Mouse (Mus musculus) gastrocnemius, postnatal 10 days (tissue): ENCODE data around the gene Gnl2. TPM values are rescaled to one million over a fixed set of nuclear protein-coding genes. Genes with fewer than 3 reads are reported as not detected.

ENCODE experiments used
- DNase-seq: peaks from one replicate; pipeline ENCODE4 v3.0.0; 2021; ENCODE audit warnings: mixed read lengths
- total RNA-seq, 2 experiments: library from RNA; stranded (reverse); gene quantifications; 2 replicates each; pipeline ENCODE4 v1.2.3; 2021

Gnl2 gene
- total RNA-seq, 2 experiments from 2014 or later, result 38.2 to 42.6 TPM

- DNase-seq, result no peak
Observed at GRCm38 (mm10) chr4:125002978-125003377, 13.4 kb upstream of the Gnl2 start.

DNA sequence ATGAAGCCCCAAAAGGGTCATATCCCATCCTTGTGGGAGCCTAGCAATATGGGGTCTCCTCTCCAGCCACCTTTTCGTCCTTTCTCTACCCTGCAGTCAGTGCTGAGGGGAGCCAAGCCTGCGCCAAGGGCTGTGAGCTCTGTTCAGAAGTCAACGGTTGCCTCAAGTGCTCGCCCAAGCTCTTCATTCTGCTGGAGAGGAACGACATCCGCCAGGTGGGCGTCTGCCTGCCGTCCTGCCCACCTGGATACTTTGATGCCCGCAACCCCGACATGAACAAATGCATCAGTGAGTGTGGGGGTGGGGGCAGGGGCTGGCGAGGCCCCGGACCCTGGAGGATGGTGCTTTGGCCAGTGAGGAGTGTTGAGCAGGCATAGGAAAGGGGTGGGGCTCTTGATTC lies 11.5 kb upstream of the Gnl2 start:
- no peak for DNase-seq

DNA sequence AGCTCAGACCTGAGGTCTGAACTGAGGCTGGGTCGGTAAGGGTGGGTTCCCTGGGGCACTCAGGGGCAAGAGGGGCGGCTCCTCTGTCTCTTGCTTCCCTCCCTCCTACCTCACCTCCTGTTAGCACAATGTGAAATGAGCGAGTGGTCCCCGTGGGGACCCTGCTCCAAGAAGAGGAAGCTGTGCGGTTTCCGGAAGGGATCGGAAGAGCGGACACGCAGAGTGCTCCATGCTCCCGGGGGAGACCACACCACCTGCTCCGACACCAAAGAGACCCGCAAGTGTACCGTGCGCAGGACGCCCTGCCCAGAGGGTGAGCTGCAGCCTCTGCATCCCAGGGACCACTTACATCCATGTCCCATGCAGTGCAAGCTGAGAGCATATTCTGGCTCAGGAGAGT lies 8.9 kb upstream of the Gnl2 start:
- DNase-seq, result no peak

- no peak for DNase-seq
Observed at GRCm38 (mm10) chr4:125008220-125008619, 8.2 kb upstream of the Gnl2 start.

DNA sequence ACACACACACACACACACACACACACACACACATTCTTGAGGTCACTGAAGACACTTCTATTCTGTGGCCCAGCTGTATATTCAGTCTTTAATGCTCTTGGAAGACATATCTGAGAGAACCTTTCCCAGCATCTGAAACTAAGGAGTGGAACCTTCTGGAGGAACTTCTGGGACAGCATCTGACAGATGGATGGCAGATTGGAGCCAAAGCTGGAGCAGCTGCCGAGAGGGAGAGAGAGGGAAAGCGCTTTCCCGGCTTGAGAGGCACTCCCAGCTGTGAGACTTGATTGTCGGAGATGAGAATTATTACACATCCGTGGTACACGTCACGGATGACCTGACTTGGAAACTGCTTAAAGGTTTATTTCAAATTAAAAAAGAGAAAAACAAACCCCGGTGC lies 7.7 kb upstream of the Gnl2 start:
- no peak for DNase-seq

GRCm38 (mm10) chr4:125017431-125017830 lies 1.0 kb downstream of the Gnl2 start:
- DNase-seq, result no peak

DNA sequence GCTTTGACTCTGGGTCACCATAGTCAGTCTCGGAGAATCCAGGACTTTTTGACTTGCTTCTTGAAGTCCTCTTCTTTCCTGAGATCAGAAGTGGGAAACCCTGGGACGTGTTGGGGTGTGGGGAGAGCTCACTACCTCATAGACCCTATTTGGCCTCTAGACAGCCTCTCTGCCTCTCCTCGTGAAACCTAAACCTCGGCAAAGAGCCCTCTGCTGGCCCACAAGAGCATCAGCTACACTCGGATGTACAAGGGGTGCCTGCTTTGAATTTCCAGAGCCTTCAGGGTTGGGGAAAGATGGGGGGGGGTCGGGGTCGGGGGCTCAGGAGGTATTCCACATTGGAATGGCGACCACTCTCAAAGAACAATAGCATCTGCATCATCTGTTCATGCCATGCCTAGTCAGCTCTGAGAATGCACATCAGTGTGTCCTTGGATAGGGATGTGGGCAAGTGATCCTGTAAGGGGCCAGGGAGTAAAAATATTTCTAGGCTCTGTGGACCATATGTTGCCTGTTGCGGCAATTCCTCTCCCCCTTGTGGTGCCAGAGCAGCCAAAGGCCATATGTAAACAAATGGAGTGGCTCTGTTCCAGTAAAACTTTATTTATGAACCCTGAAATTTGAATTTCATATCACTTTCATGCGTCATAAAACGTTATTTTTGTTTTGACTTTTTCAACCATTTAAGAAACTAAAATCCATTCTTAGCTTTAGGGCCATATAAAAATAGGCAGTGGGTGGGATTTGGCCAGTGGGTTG lies 4.6 kb downstream of the Gnl2 start:
- no peak for DNase-seq

GRCm38 (mm10) chr4:125029891-125030614 lies 13.7 kb downstream of the Gnl2 start:
- peak; percentile 93 for DNase-seq

- no peak for DNase-seq
Observed at GRCm38 (mm10) chr4:125034341-125034740, 18.0 kb downstream of the Gnl2 start.

GRCm38 (mm10) chr4:125044454-125044853 lies 28.1 kb downstream of the Gnl2 start:
- DNase-seq, result no peak

DNA sequence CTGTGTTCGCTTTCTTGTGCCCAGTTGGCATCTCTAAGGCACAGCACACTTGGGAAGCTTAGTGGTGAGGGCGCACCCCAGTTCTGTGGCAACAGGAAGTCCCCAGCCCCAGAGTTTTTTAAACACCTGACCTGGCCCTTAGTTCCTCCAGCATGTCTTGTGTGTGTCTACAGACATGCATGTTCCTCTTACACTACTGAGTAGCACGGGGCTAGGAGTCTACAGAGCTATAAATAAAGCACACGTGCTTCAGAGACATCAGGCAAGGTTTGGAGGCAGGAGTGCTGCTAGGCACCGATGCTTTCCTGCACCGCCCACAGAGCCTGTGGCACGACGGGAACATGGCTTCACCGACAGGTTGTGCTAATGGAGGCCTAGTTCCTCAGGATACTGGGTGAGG lies 39.0 kb downstream of the Gnl2 start:
- DNase-seq, result no peak

GRCm38 (mm10) chr4:125056476-125056875 lies 40.1 kb downstream of the Gnl2 start:
- no peak for DNase-seq

DNA sequence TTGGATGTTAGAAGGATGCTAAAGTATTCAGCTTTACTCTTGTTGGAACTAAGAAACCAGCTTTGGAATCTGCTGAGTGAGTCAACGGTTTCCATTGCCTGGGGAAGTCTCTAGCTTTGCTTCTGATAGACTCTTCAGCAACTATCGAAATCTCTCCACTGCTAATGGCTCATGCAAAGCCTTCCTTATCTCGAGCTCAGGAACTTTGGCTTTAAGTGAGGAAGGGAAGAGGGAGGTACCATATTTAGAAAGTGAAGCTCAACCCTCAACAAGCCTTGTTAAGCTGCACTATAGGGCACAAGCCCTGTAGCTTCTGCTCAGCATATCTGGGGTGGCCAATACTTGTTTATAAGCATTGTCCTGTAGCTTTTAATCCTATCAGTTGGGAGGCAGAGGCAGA lies 40.9 kb downstream of the Gnl2 start:
- DNase-seq, result no peak

DNA sequence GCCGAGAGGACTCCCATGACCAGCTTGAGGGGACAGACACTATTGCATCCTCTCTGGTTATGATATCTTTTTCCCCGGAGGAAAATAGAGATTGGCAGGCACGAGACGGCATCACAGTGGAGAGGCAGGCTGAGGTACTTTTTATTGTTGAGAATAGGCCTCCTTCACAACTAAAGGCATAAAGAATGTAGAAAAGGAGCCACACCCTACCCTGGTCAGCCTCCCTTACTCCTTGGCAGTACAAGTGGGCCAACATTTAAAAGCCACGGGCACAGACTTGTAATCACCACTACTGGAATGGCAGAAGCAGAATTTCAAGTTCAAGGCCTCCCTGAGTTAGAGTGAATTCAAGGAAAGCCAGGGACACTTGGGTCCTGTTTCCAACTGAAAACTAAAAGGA lies 41.6 kb downstream of the Gnl2 start:
- no peak for DNase-seq

GRCm38 (mm10) chr4:125059025-125059424 lies 42.6 kb downstream of the Gnl2 start:
- peak; percentile 44 for DNase-seq

- no peak for DNase-seq
Observed at GRCm38 (mm10) chr4:125063829-125064228, 47.4 kb downstream of the Gnl2 start.

DNA sequence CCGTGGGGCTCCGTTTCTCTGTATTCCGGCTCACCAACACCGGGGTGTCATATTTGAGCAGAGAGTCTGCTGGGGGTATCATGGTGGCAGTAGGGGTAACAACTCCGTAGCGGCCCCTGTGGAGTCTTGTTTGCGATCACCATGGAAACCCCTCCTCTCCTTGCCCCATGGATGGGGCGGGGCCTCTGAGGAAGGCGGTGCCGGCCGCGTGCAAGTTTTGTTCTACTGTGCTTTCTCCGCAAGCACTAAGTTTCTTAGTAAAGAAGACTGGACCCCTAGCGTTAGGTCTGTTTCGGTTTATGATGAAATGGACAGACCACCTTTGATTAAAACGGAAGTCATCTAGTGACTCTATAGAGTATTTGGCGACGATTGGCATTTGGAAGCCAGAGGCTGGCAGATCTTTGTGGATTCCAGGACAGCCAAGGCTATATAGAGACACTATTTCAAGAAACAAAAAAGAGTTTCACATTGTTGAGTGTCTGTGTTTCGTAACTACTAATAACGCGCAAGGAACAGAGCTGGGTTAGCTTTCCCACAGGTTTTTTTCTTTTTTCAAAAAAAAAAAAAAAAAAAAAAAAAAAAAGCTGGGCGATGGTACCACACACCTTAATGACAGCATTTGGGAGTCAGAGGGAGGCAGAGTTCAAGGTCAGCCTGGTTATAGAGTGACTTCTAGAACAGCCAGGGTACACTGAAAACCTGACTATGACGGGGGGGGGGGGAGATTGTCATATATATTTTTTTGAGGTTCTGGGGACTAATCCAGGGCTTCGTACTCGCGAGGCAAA lies 49.3 kb downstream of the Gnl2 start, which contains the start of gene Dnali1:
TSS of gene Dnali1 (minus strand) at position 187 of the 791 bp plus-strand sequence.
- peak; percentile 45 for DNase-seq

- DNase-seq, result peak; percentile 89
Observed at GRCm38 (mm10) chr4:125066490-125067370, 50.3 kb downstream of the Gnl2 start, which contains the start of gene Snip1. Gene Snip1, plus strand, starts transcription at chr4:125066672.

GRCm38 (mm10) chr4:125077700-125078099 lies 61.3 kb downstream of the Gnl2 start:
- DNase-seq, result no peak

GRCm38 (mm10) chr4:125078698-125079097 lies 62.3 kb downstream of the Gnl2 start:
- no peak for DNase-seq
